Mouse (Mus musculus): ENCODE measurements around the gene Olfr170. TPM values are rescaled to one million over a fixed set of nuclear protein-coding genes. Genes with fewer than 3 reads are reported as not detected.

Olfr170 gene
- polyA plus RNA-seq (2014; fragmentation: Illumina TruSeq; extraction: RNeasy Lipid Tissue Mini Kit (QIAGEN cat#74804); ENCODE audit: low replicate concordance) = not detected

GRCm38 (mm10) chr16:19611782-19612181 is at the start of gene Olfr170:
Olfr170 (minus strand) TSS chr16:19611882.

GRCm38 (mm10) chr16:19629816-19630215 is 18.1 kb upstream of the Olfr170 start, which contains the start of gene Olfr171:
Olfr171 (minus strand) TSS chr16:19629916.

GRCm38 (mm10) chr16:19571709-19572108 is 40.0 kb downstream of the Olfr170 start, which contains the start of gene Olfr169:
Olfr169 (minus strand) TSS chr16:19571809.

Other genes starting within 250 kb of the Olfr170 start
- 61.3 TPM for gene Olfr165, start 188.7 kb downstream of the Olfr170 start, polyA plus RNA-seq (2014; fragmentation: Illumina TruSeq; extraction: RNeasy Lipid Tissue Mini Kit (QIAGEN cat#74804); ENCODE audit: low replicate concordance)
- not detected for gene Olfr166, start 128.2 kb downstream of the Olfr170 start, polyA plus RNA-seq (2014; fragmentation: Illumina TruSeq; extraction: RNeasy Lipid Tissue Mini Kit (QIAGEN cat#74804); ENCODE audit: low replicate concordance)
- not detected for gene Olfr167, start 89.6 kb downstream of the Olfr170 start, polyA plus RNA-seq (2014; fragmentation: Illumina TruSeq; extraction: RNeasy Lipid Tissue Mini Kit (QIAGEN cat#74804); ENCODE audit: low replicate concordance)
- not detected for gene Olfr168, start 76.3 kb downstream of the Olfr170 start, polyA plus RNA-seq (2014; fragmentation: Illumina TruSeq; extraction: RNeasy Lipid Tissue Mini Kit (QIAGEN cat#74804); ENCODE audit: low replicate concordance)
- gene Olfr169, start 40.1 kb downstream of the Olfr170 start, polyA plus RNA-seq (2014; fragmentation: Illumina TruSeq; extraction: RNeasy Lipid Tissue Mini Kit (QIAGEN cat#74804); ENCODE audit: low replicate concordance) = not detected
- gene Olfr171, start 18.0 kb upstream of the Olfr170 start, polyA plus RNA-seq (2014; fragmentation: Illumina TruSeq; extraction: RNeasy Lipid Tissue Mini Kit (QIAGEN cat#74804); ENCODE audit: low replicate concordance) = not detected
- gene Lamp3, start 94.5 kb upstream of the Olfr170 start, polyA plus RNA-seq (2014; fragmentation: Illumina TruSeq; extraction: RNeasy Lipid Tissue Mini Kit (QIAGEN cat#74804); ENCODE audit: low replicate concordance) = 0.26 TPM
- gene B3gnt5, start 148.3 kb upstream of the Olfr170 start, polyA plus RNA-seq (2014; fragmentation: Illumina TruSeq; extraction: RNeasy Lipid Tissue Mini Kit (QIAGEN cat#74804); ENCODE audit: low replicate concordance) = 5.2 TPM